Mouse (Mus musculus) neural tube, embryonic 14.5 days (tissue): ENCODE measurements at regions not wholly inside any gene's neighbourhood (a gene's known extent, or its start where the extent isn't known, plus 50 kb on each side); places are given as distances from the start of the nearest gene placed in this dataset.

Experiments
- ATAC-seq: fragments of 200-750 bp; cut with Nextera tagmentation; 2 replicates; pipeline ENCODE4 v1.8.0; 2017; ENCODE audit warnings: low read depth, mild to moderate bottlenecking, moderate TSS enrichment, moderate library complexity
- H3K27ac ChIP-seq: fragments of 300-500 bp; sonication (generic); 2 replicates; pipeline ENCODE4 v1.5.1; 2014; ENCODE audit warnings: low read depth, mild to moderate bottlenecking, control low read depth, low read length, moderate library complexity, mixed read lengths
- H3K27me3 ChIP-seq: fragments of 300-500 bp; sonication (generic); 2 replicates; pipeline ENCODE4 v1.6.1; 2014; ENCODE audit warnings: low read length; ENCODE audit not compliant: control insufficient read depth, insufficient read depth
- H3K36me3 ChIP-seq: fragments of 300-500 bp; sonication (generic); 2 replicates; pipeline ENCODE4 v1.6.1; 2014; ENCODE audit warnings: low read length, mixed read lengths; ENCODE audit not compliant: control insufficient read depth, insufficient read depth
- H3K4me1 ChIP-seq: fragments of 300-500 bp; sonication (generic); 2 replicates; pipeline ENCODE4 v1.6.1; 2014; ENCODE audit warnings: low read length; ENCODE audit not compliant: control insufficient read depth, insufficient read depth
- H3K4me2 ChIP-seq: fragments of 300-500 bp; sonication (generic); 2 replicates; pipeline ENCODE4 v1.6.1; 2014; ENCODE audit warnings: mild to moderate bottlenecking, low read depth, low read length, control low read depth
- H3K4me3 ChIP-seq: fragments of 300-500 bp; sonication (generic); 2 replicates; pipeline ENCODE4 v1.5.1; 2014; ENCODE audit warnings: low read depth, low read length, control low read depth, mixed read lengths
- H3K9ac ChIP-seq: fragments of 300-500 bp; sonication (generic); replicated peaks from 2 replicates; pipeline ENCODE4 v1.6.1; 2014; ENCODE audit warnings: low read depth, mild to moderate bottlenecking, control low read depth, low read length, mixed read lengths
- H3K9me3 ChIP-seq: fragments of 300-500 bp; sonication (generic); 2 replicates; pipeline ENCODE4 v1.6.1; 2016; ENCODE audit warnings: low read length; ENCODE audit not compliant: control insufficient read depth
- WGBS: fragments of 180-500 bp; shearing (Covaris S2); extraction: QIAGEN DNeasy Blood & Tissue Kit; methylation state at CpG from one replicate; pipeline ENCODE4 v1.1.7; 2014; 5-methylcytosine and 5-hydroxymethylcytosine counted together

DNA sequence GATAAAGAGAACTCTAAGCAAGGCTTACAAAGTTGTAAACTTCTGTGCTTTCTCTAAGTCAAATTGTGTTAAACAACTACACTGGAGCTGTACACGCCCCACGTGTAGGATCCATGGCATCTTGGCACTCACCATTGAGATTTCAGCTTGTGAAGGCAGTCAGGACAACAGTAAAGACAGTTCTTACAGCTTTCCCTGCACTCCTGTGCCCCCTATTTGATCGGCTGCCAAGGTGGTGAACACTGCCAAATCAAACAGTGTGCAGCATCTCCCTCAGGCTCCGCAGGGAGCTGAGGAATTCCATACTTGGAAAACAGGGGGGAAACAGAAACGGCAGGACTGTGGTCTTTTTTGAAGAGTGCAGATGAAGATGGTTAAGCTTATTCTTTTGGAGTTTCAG is 112.4 kb upstream of the Mpped2 start:
- Histone ChIP-seq H3K4me1 (no peaks in the 10 kb centered on the region), H3K27me3 (no peaks in the 10 kb centered on the region), H3K4me3 (no peak overlapping the region), H3K36me3 (no peaks in the 10 kb centered on the region), H3K9ac (no peak overlapping the region), H3K27ac (no peak overlapping the region), H3K4me2 (no peak overlapping the region), H3K9me3 (no peaks in the 10 kb centered on the region)
- WGBS, result 44% methylated on average over 5 of the region's 5 CpGs
- ATAC-seq, result peak; percentile 49; the same call in 1 of the 2 replicates

DNA sequence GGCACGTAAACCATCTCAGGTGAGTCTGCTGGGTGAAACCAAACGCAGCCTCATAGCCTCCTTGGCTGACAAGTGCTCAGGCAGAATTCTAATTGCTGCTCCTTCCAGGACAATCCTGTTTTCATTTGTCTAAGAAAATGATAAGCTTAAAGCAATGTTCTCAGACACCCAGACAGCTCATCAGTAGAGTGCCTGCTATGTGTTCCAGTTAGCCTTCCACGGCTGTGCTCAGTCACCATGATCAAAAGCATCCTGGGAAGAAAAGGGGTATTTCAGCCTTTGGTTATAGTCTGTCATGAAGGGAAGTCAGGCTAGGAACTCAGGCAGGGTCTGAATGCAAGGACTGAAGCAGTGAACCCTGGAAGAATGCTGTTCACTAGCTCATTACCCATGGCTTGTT is 71.8 kb upstream of the Mpped2 start:
- ATAC-seq, result no peak
- WGBS, result 83% methylated on average over 3 of the region's 3 CpGs

GRCm38 (mm10) chr2:106622326-106622725 is 70.7 kb upstream of the Mpped2 start:
- H3K27ac ChIP-seq, result no peak overlapping the region
- H3K36me3 ChIP-seq, result no peaks in the 10 kb centered on the region
- 89% methylated on average over 5 of the region's 5 CpGs for WGBS
- no peaks in the 10 kb centered on the region for H3K9me3 ChIP-seq
- no peak overlapping the region for H3K4me2 ChIP-seq
- H3K4me3 ChIP-seq, result no peak overlapping the region
- no peaks in the 10 kb centered on the region for H3K27me3 ChIP-seq
- no peak overlapping the region for H3K9ac ChIP-seq
- no peaks in the 10 kb centered on the region for H3K4me1 ChIP-seq
- ATAC-seq, result no peak

More for the DNA sequence above, 71.8 kb upstream of the Mpped2 start:
- H3K9me3 ChIP-seq, result no peaks in the 10 kb centered on the region
- H3K4me3 ChIP-seq, result no peak overlapping the region
- H3K9ac ChIP-seq, result no peak overlapping the region
- H3K27ac ChIP-seq, result no peak overlapping the region
- H3K36me3 ChIP-seq, result no peaks in the 10 kb centered on the region
- no peak overlapping the region for H3K4me2 ChIP-seq
- no peaks in the 10 kb centered on the region for H3K27me3 ChIP-seq
- H3K4me1 ChIP-seq, result no peaks in the 10 kb centered on the region

GRCm38 (mm10) chr2:106623680-106624079 is 69.4 kb upstream of the Mpped2 start:
- Histone ChIP-seq H3K4me1 (no peaks in the 10 kb centered on the region), H3K36me3 (no peaks in the 10 kb centered on the region), H3K9ac (no peak overlapping the region), H3K4me2 (no peak overlapping the region), H3K9me3 (no peaks in the 10 kb centered on the region), H3K27me3 (no peaks in the 10 kb centered on the region), H3K27ac (no peak overlapping the region), H3K4me3 (no peak overlapping the region)
- no peak for ATAC-seq
- WGBS, result 72% methylated on average over 2 of the region's 2 CpGs

DNA sequence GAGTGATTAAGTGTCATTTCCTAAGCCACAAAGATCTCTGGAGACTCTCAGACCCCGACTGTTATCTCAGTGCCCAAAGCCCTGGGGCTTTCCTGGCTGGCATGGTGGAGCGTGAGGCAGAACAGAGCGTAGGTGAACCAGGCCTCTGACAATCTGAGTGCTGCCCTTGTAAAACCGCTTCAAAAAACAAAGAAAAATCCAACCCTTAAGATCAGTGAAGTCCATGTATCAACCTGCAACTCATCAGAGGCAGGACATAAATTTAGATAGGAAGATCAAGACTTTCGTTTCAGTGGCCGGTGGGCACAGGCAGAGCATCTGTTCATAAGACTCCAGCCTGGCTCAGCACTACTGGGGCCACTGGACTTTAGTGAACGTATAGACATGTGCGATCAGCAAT is 61.1 kb upstream of the Mpped2 start:
- H3K4me1 ChIP-seq, result no peaks in the 10 kb centered on the region
- H3K9me3 ChIP-seq, result no peaks in the 10 kb centered on the region
- no peaks in the 10 kb centered on the region for H3K36me3 ChIP-seq
- no peak for ATAC-seq
- no peak overlapping the region for H3K4me2 ChIP-seq
- H3K27me3 ChIP-seq, result no peaks in the 10 kb centered on the region
- H3K27ac ChIP-seq, result no peak overlapping the region
- WGBS, result 82% methylated on average over 8 of the region's 8 CpGs
- no peak overlapping the region for H3K9ac ChIP-seq
- H3K4me3 ChIP-seq, result no peak overlapping the region
